In the genomic region with DNA sequence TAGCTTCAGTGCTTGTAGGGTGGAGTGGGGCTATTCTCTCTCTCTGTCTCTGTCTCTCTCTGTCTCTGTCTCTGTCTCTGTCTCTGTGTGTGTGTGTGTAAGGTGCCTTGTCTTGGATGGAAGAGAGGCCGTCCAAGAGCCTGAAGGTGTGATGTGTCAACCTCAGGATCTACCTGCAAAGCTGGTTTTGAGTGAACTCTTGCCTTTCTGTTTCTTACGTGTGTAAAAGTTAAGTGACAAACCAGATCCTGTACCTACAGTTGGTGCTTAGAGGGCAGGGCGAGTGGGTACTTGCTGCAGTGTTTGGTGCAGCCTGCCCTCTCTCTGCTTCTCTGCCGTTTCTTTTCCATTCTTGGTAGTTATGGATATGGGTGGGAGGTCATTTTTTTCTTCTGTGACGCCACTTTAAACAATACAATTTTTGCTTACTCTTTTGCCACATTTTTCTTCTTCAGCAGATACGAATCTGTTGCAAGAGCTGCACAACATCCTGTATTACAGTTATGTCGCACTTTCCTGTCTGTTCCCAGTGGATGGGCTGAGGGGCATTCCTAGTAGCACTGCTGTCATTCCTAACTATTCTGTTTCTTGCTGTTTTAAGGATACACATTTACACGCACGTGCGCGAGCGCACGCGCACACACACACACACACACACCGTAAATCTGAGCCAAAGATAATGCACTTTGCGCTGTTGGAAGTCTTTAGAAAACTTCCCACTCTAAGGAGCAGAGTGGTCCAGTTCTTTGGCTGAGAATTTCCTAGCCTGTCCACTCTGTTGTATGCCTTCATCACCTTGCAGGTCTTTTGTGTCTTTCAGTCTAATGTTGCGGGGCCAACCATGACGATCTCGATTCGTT, we compare ENCODE assay signal across 13 mouse cellular contexts. TPM values are rescaled to one million over a fixed set of nuclear protein-coding genes. Genes with fewer than 3 reads are reported as not detected.
A peak's percentile ranks its signal among the peaks of the same experiment; 100 is the strongest.
DNase-seq lines count a peak whose midpoint lies in the region; ATAC-seq and TF ChIP-seq lines count a peak whose summit lies in the region.
"Had no signal": no experiment of that assay in that cellular context is flagged by ENCODE, and none has a peak within 500 bp of the region (broad histone marks: within the 10 kb centered on the region; RNA-seq: fewer than 3 reads in every experiment).

No protein-coding gene starts in this region.

- H3K9ac ChIP-seq in heart, postnatal 0 days (replicated peaks; ENCODE audit: low read depth, low read length): no peak overlapping the region
- no peak overlapping the region for H3K9ac ChIP-seq in neural tube, embryonic 13.5 days
- no peak overlapping the region for H3K9ac ChIP-seq in neural tube, embryonic 15.5 days (replicated peaks)
- H3K9ac ChIP-seq in embryonic facial prominence, embryonic 14.5 days (ENCODE audit: low read depth, low read length): no peak overlapping the region
- H3K9ac ChIP-seq: hindbrain, embryonic 14.5 days; midbrain, embryonic 15.5 days had no signal

- peak overlapping the region; percentile 34 for H3K4me2 ChIP-seq in heart, postnatal 0 days (ENCODE audit: low read depth, low read length)
- no peak overlapping the region for H3K4me2 ChIP-seq in neural tube, embryonic 13.5 days
- H3K4me2 ChIP-seq in neural tube, embryonic 15.5 days: no peak overlapping the region
- no peak overlapping the region for H3K4me2 ChIP-seq in embryonic facial prominence, embryonic 14.5 days (ENCODE audit: low read depth, low read length)
- H3K4me2 ChIP-seq: hindbrain, embryonic 14.5 days; midbrain, embryonic 15.5 days had no signal

- 77% methylated on average over 20 of the region's 20 CpGs for WGBS in heart, postnatal 0 days
- WGBS in neural tube, embryonic 13.5 days: 86% methylated on average over 20 of the region's 20 CpGs
- WGBS in neural tube, embryonic 15.5 days: 85% methylated on average over 20 of the region's 20 CpGs
- WGBS in embryonic facial prominence, embryonic 14.5 days: 83% methylated on average over 20 of the region's 20 CpGs

- no peaks in the 10 kb centered on the region for H3K27me3 ChIP-seq in heart, postnatal 0 days (ENCODE audit: control insufficient read depth, insufficient read depth, low read length)
- H3K27me3 ChIP-seq in neural tube, embryonic 13.5 days: no peaks in the 10 kb centered on the region
- no peaks in the 10 kb centered on the region for H3K27me3 ChIP-seq in neural tube, embryonic 15.5 days (replicated peaks)
- no peaks in the 10 kb centered on the region for H3K27me3 ChIP-seq in embryonic facial prominence, embryonic 14.5 days (replicated peaks; ENCODE audit: control insufficient read depth, insufficient read depth, low read length)
- H3K27me3 ChIP-seq: midbrain, embryonic 15.5 days had no signal

- TF ChIP-seq EP300 in heart, postnatal 0 days (IDR thresholded peaks at IDR 0.05; ENCODE audit: low read depth): no peak

- H3K27ac ChIP-seq in heart, postnatal 0 days (ENCODE audit: low read depth): peak overlapping the region; percentile 56
- H3K27ac ChIP-seq in neural tube, embryonic 13.5 days (replicated peaks): 0 out of 2 replicates have a peak overlapping the region, but pooled peaks have one; percentile 13
- H3K27ac ChIP-seq in neural tube, embryonic 15.5 days (replicated peaks): no peak overlapping the region
- peak overlapping the region; percentile 23; the same call in 1 of the 2 replicates for H3K27ac ChIP-seq in embryonic facial prominence, embryonic 14.5 days (replicated peaks; ENCODE audit: low read depth, low read length)
- H3K27ac ChIP-seq: hindbrain, embryonic 14.5 days; midbrain, embryonic 15.5 days had no signal

- no peak for ATAC-seq in heart, postnatal 0 days (ENCODE audit: insufficient read depth, low read depth)
- no peak for ATAC-seq in neural tube, embryonic 13.5 days (ENCODE audit: low read depth)
- no peak for ATAC-seq in neural tube, embryonic 15.5 days (ENCODE audit: low FRiP score)
- no peak for ATAC-seq in embryonic facial prominence, embryonic 14.5 days (ENCODE audit: low read depth)
- ATAC-seq: midbrain, embryonic 15.5 days had no signal

- no peaks in the 10 kb centered on the region for H3K9me3 ChIP-seq in heart, postnatal 0 days (replicated peaks; ENCODE audit: control insufficient read depth, low read length)
- no peaks in the 10 kb centered on the region for H3K9me3 ChIP-seq in neural tube, embryonic 13.5 days
- H3K9me3 ChIP-seq in neural tube, embryonic 15.5 days (replicated peaks): no peaks in the 10 kb centered on the region
- H3K9me3 ChIP-seq in embryonic facial prominence, embryonic 14.5 days (ENCODE audit: control insufficient read depth, low read length): no peaks in the 10 kb centered on the region
- H3K9me3 ChIP-seq: midbrain, embryonic 15.5 days had no signal

- peaks cover 20% of the 10 kb centered on the region for H3K4me1 ChIP-seq in heart, postnatal 0 days (ENCODE audit: control insufficient read depth, insufficient read depth)
- H3K4me1 ChIP-seq in neural tube, embryonic 13.5 days (replicated peaks): peaks cover 49% of the 10 kb centered on the region
- peaks cover 14% of the 10 kb centered on the region; the same call in 1 of the 2 replicates for H3K4me1 ChIP-seq in neural tube, embryonic 15.5 days
- H3K4me1 ChIP-seq in embryonic facial prominence, embryonic 14.5 days (ENCODE audit: control insufficient read depth, insufficient read depth, low read length): peaks cover 26% of the 10 kb centered on the region
- H3K4me1 ChIP-seq: midbrain, embryonic 15.5 days had no signal

- intact Hi-C loops in heart, postnatal 14 days (cut with DNase I): no loop called here

- DNase-seq in heart, postnatal 0 days (ENCODE audit: low spot score): no peak
- no peak for DNase-seq in heart, postnatal 14 days
- DNase-seq in embryonic facial prominence, embryonic 14.5 days (ENCODE audit: low spot score): no peak
- DNase-seq in naive thymus-derived CD4-positive, alpha-beta T cell, adult 2 months (ENCODE audit: low read depth): peak; percentile 74
- no peak for DNase-seq in cerebellum, postnatal 4 days (ENCODE audit: low spot score in 2 of 2)
- DNase-seq: adrenal gland, postnatal 14 days; cerebellum, adult 11 months; embryo, embryonic 11 days; lung, postnatal 14 days had no signal

- H3K4me3 ChIP-seq in heart, postnatal 0 days (ENCODE audit: low read depth, low read length): no peak overlapping the region
- H3K4me3 ChIP-seq in neural tube, embryonic 13.5 days: no peak overlapping the region
- no peak overlapping the region for H3K4me3 ChIP-seq in neural tube, embryonic 15.5 days (replicated peaks)
- H3K4me3 ChIP-seq in embryonic facial prominence, embryonic 14.5 days (ENCODE audit: low read depth, low read length): no peak overlapping the region
- H3K4me3 ChIP-seq: midbrain, embryonic 15.5 days had no signal

- no peaks in the 10 kb centered on the region for H3K36me3 ChIP-seq in heart, postnatal 0 days (replicated peaks; ENCODE audit: control insufficient read depth, insufficient read depth, low read length)
- H3K36me3 ChIP-seq in neural tube, embryonic 13.5 days: peaks cover 7% of the 10 kb centered on the region
- 0 out of 2 replicates have a peak, but pooled peaks cover 2% of the 10 kb centered on the region for H3K36me3 ChIP-seq in neural tube, embryonic 15.5 days
- no peaks in the 10 kb centered on the region for H3K36me3 ChIP-seq in embryonic facial prominence, embryonic 14.5 days (ENCODE audit: control insufficient read depth, insufficient read depth, low read length)
- H3K36me3 ChIP-seq: midbrain, embryonic 15.5 days had no signal

- TF ChIP-seq CTCF in heart, postnatal 0 days (IDR thresholded peaks at IDR 0.05; ENCODE audit: low read depth): no peak

RNA-seq across cellular contexts. Expression of a gene that starts 24.5 kb away (rescaled TPM):
- total RNA-seq in heart, postnatal 0 days (2014; rRNA removed; ENCODE audit: low replicate concordance): 2.1 and 3.1 TPM in 2 replicates
- 2.1 and 2.4 TPM in 2 replicates for polyA plus RNA-seq in heart, postnatal 0 days (2015; fragmentation: Nextera tagmentation; extraction: Ambion mirVana)
- total RNA-seq in heart, postnatal 14 days (2021): 10 to 100 TPM; 11.2 TPM
- 31.5 and 37.7 TPM in 2 replicates for polyA plus RNA-seq in neural tube, embryonic 13.5 days (2015; fragmentation: Nextera tagmentation; extraction: Ambion mirVana)
- 19.0 and 24.3 TPM in 2 replicates for polyA plus RNA-seq in neural tube, embryonic 15.5 days (2015; fragmentation: Nextera tagmentation; extraction: Ambion mirVana)
- 7.3 and 7.7 TPM in 2 replicates for polyA plus RNA-seq in embryonic facial prominence, embryonic 14.5 days (2014; fragmentation: Nextera tagmentation; extraction: Ambion mirVana)
